In genomic region chr11:98981997-98982772, GRCm38 (mm10) we compare ENCODE assay signal across 8 mouse cellular contexts. TPM values are rescaled to one million over a fixed set of nuclear protein-coding genes. Genes with fewer than 3 reads are reported as not detected.
DNase-seq lines count a peak whose midpoint lies in the region; ATAC-seq lines count a peak whose summit lies in the region.

No protein-coding gene starts in this region.

- peak; percentile 55 for DNase-seq in thymus, postnatal 0 days (ENCODE audit: low spot score)
- no peak for DNase-seq in thymus, adult 18-20 months
- peak; percentile 81 for DNase-seq in cerebellum, adult 18-20 months
- peak; percentile 67 for DNase-seq in forelimb bud, embryonic 11.5 days (ENCODE audit: low read depth, low spot score)
- peak; percentile 28 for DNase-seq in kidney, adult 11 months
- DNase-seq in neural tube, embryonic 10.5 days (ENCODE audit: extremely low spot score, low spot score): peak; percentile 81

- H3K9me3 ChIP-seq in liver, embryonic 12.5 days (replicated peaks): no peaks in the 10 kb centered on the region

- H3K4me2 ChIP-seq in liver, embryonic 12.5 days: peak overlapping the region; percentile 76

- no peak overlapping the region for H3K27ac ChIP-seq in liver, embryonic 12.5 days

- H3K36me3 ChIP-seq in liver, embryonic 12.5 days: no peaks in the 10 kb centered on the region

- 1% methylated on average over 94 of the region's 94 CpGs for WGBS in liver, embryonic 12.5 days (ENCODE audit: insufficient replicate concordance)

- peaks cover 73% of the 10 kb centered on the region for H3K27me3 ChIP-seq in liver, embryonic 12.5 days (replicated peaks)

- H3K4me1 ChIP-seq in liver, embryonic 12.5 days: peaks cover 21% of the 10 kb centered on the region

- ATAC-seq in liver, embryonic 12.5 days: no peak
- ATAC-seq in erythroid progenitor cell, adult 5-6 weeks (replicated peaks; ENCODE audit: low FRiP score, poor library complexity, severe bottlenecking): no peak

- H3K4me3 ChIP-seq in liver, embryonic 12.5 days: peak overlapping the region; percentile 52

- 0 out of 2 replicates have a peak overlapping the region, but pooled peaks have one; percentile 27 for H3K9ac ChIP-seq in liver, embryonic 12.5 days

RNA-seq across cellular contexts. Expression of gene Gjd3, which starts 0.6 kb away (rescaled TPM):
- polyA plus RNA-seq in thymus, postnatal 0 days (2015; fragmentation: Nextera tagmentation; extraction: Ambion mirVana): 0.27 and 0.51 TPM in 2 replicates
- not detected in 2 replicates for polyA plus RNA-seq in liver, embryonic 12.5 days (2016; fragmentation: Nextera tagmentation; extraction: Ambion mirVana)
- not detected in 2 replicates for total RNA-seq in erythroid progenitor cell, adult 5-6 weeks (2015; ENCODE audit: low replicate concordance)
- not detected in 2 replicates for total RNA-seq in erythroid progenitor cell, adult 5-6 weeks (2017; ENCODE audit: low replicate concordance)

RNA-seq across cellular contexts. Expression of gene Top2a, which starts 41.8 kb away (rescaled TPM):
- 298 and 329 TPM in 2 replicates for polyA plus RNA-seq in thymus, postnatal 0 days (2015; fragmentation: Nextera tagmentation; extraction: Ambion mirVana)
- polyA plus RNA-seq in liver, embryonic 12.5 days (2016; fragmentation: Nextera tagmentation; extraction: Ambion mirVana): 249 and 261 TPM in 2 replicates
- 1,106 and 1,185 TPM in 2 replicates for total RNA-seq in erythroid progenitor cell, adult 5-6 weeks (2015; ENCODE audit: low replicate concordance)
- 1,820 and 2,303 TPM in 2 replicates for total RNA-seq in erythroid progenitor cell, adult 5-6 weeks (2017; ENCODE audit: low replicate concordance)

RNA-seq across cellular contexts. Expression of gene Rara, which starts 54.6 kb away (rescaled TPM):
- 40.4 and 41.0 TPM in 2 replicates for polyA plus RNA-seq in thymus, postnatal 0 days (2015; fragmentation: Nextera tagmentation; extraction: Ambion mirVana)
- 6.8 and 7.1 TPM in 2 replicates for polyA plus RNA-seq in liver, embryonic 12.5 days (2016; fragmentation: Nextera tagmentation; extraction: Ambion mirVana)
- total RNA-seq in erythroid progenitor cell, adult 5-6 weeks (2015; ENCODE audit: low replicate concordance): 4.3 and 18.4 TPM in 2 replicates
- 0.51 and 1.4 TPM in 2 replicates for total RNA-seq in erythroid progenitor cell, adult 5-6 weeks (2017; ENCODE audit: low replicate concordance)

RNA-seq across cellular contexts. Expression of gene Igfbp4, which starts 58.9 kb away (rescaled TPM):
- 85.0 and 98.4 TPM in 2 replicates for polyA plus RNA-seq in thymus, postnatal 0 days (2015; fragmentation: Nextera tagmentation; extraction: Ambion mirVana)
- 236 TPM in 2 replicates for polyA plus RNA-seq in liver, embryonic 12.5 days (2016; fragmentation: Nextera tagmentation; extraction: Ambion mirVana)
- 12.2 and 25.2 TPM in 2 replicates for total RNA-seq in erythroid progenitor cell, adult 5-6 weeks (2015; ENCODE audit: low replicate concordance)
- total RNA-seq in erythroid progenitor cell, adult 5-6 weeks (2017; ENCODE audit: low replicate concordance): 5.8 and 8.1 TPM in 2 replicates

Comparison
In these comparisons a context has a peak if more than half of its experiments do, and no peak if none do; other contexts are left out.
1. DNase-seq: peak in thymus, postnatal 0 days (single experiment), cerebellum, adult 18-20 months (2 of 2), forelimb bud, embryonic 11.5 days (single experiment), kidney, adult 11 months (single experiment) and neural tube, embryonic 10.5 days (single experiment); none in thymus, adult 18-20 months (0 of 2).